Mouse (Mus musculus) lung, adult 2 months (tissue): ENCODE data around the gene Gm42715.

Experiments used
- CTCF ChIP-seq: fragments of 200-500 bp; IDR thresholded peaks from 2 replicates; pipeline ENCODE4 v1.5.1; 2011; ENCODE audit warnings: mild to moderate bottlenecking, low read length, control low read depth; ENCODE audit not compliant: insufficient read depth
- POLR2A ChIP-seq: fragments of 200-500 bp; IDR thresholded peaks from 2 replicates; pipeline ENCODE4 v1.6.1; 2011; ENCODE audit warnings: low read depth, mild to moderate bottlenecking, control low read depth, low read length, borderline replicate concordance; ENCODE audit errors: extremely low read depth

- TF ChIP-seq CTCF: no peak
- no peak for TF ChIP-seq POLR2A
Observed at GRCm38 (mm10) chr7:127513016-127513390, 6.4 kb upstream of the Gm42715 start.
